Mouse (Mus musculus) embryonic facial prominence, embryonic 11.5 days (tissue): ENCODE results near the gene Rab6b. TPM values are rescaled to one million over a fixed set of nuclear protein-coding genes. Genes with fewer than 3 reads are reported as not detected.

Source experiments
- ATAC-seq: fragments of 200-750 bp; cut with Nextera tagmentation; replicated peaks from 2 replicates; pipeline ENCODE4 v1.8.0; 2017; ENCODE audit warnings: low read depth; ENCODE audit not compliant: insufficient number of reproducible peaks, low FRiP score, low TSS enrichment
- DNase-seq: peaks from one replicate; pipeline ENCODE4 v3.0.0-alpha.2; 2015; ENCODE audit warnings: low spot score
- H3K27ac ChIP-seq: fragments of 300-500 bp; sonication (generic); replicated peaks from 2 replicates; pipeline ENCODE4 v1.5.1; 2014; ENCODE audit warnings: mild to moderate bottlenecking, low read depth, low read length, control low read depth
- H3K27me3 ChIP-seq: fragments of 300-500 bp; sonication (generic); 2 replicates; pipeline ENCODE4 v1.6.1; 2014; ENCODE audit warnings: mild to moderate bottlenecking, low read length, moderate library complexity, mixed read lengths; ENCODE audit not compliant: control insufficient read depth, insufficient read depth
- H3K36me3 ChIP-seq: fragments of 300-500 bp; sonication (generic); replicated peaks from 2 replicates; pipeline ENCODE4 v1.6.1; 2014; ENCODE audit warnings: low read depth, mild to moderate bottlenecking, low read length, moderate library complexity, mixed read lengths; ENCODE audit not compliant: control insufficient read depth, insufficient read depth
- H3K4me1 ChIP-seq: fragments of 300-500 bp; sonication (generic); 2 replicates; pipeline ENCODE4 v1.6.1; 2014; ENCODE audit warnings: low read length, mixed read lengths; ENCODE audit not compliant: control insufficient read depth, insufficient read depth
- H3K4me2 ChIP-seq: fragments of 300-500 bp; sonication (generic); 2 replicates; pipeline ENCODE4 v1.6.1; 2014; ENCODE audit warnings: low read depth, mild to moderate bottlenecking, control low read depth, low read length, moderate library complexity
- H3K4me3 ChIP-seq: fragments of 300-500 bp; sonication (generic); 2 replicates; pipeline ENCODE4 v1.5.1; 2014; ENCODE audit warnings: low read depth, low read length, control low read depth
- H3K9ac ChIP-seq: fragments of 300-500 bp; sonication (generic); replicated peaks from 2 replicates; pipeline ENCODE4 v1.6.1; 2014; ENCODE audit warnings: mild to moderate bottlenecking, control low read depth, low read length
- H3K9me3 ChIP-seq: fragments of 300-500 bp; sonication (generic); replicated peaks from 2 replicates; pipeline ENCODE4 v1.6.1; 2016; ENCODE audit warnings: mild to moderate bottlenecking, low read length, inconsistent platforms, mixed read lengths; ENCODE audit not compliant: control insufficient read depth
- WGBS: fragments of 180-500 bp; shearing (Covaris S2); extraction: QIAGEN DNeasy Blood & Tissue Kit; methylation state at CpG from one replicate; pipeline ENCODE4 v1.1.7; 2014; 5-methylcytosine and 5-hydroxymethylcytosine counted together
- polyA plus RNA-seq: library from polyadenylated mRNA; unstranded; fragments of >200 nt; fragmentation: Nextera tagmentation; extraction: Ambion mirVana; gene quantifications from 2 replicates; pipeline ENCODE4 v1.2.1, GENCODE M21; 2014

Gene Rab6b
- polyA plus RNA-seq, 1 experiment from 2014 or later: 6.0 TPM

GRCm38 (mm10) chr9:103076836-103077531 is 34.6 kb upstream of the Rab6b start:
- H3K27ac ChIP-seq: no peak overlapping the region
- 81% methylated on average over 21 of the region's 21 CpGs for WGBS
- no peak overlapping the region for H3K9ac ChIP-seq
- DNase-seq: no peak
- H3K36me3 ChIP-seq: no peaks in the 10 kb centered on the region
- no peaks in the 10 kb centered on the region for H3K4me1 ChIP-seq
- H3K4me2 ChIP-seq: no peak overlapping the region
- H3K9me3 ChIP-seq: no peaks in the 10 kb centered on the region
- no peaks in the 10 kb centered on the region for H3K27me3 ChIP-seq
- no peak overlapping the region for H3K4me3 ChIP-seq
- no peak for ATAC-seq

DNA sequence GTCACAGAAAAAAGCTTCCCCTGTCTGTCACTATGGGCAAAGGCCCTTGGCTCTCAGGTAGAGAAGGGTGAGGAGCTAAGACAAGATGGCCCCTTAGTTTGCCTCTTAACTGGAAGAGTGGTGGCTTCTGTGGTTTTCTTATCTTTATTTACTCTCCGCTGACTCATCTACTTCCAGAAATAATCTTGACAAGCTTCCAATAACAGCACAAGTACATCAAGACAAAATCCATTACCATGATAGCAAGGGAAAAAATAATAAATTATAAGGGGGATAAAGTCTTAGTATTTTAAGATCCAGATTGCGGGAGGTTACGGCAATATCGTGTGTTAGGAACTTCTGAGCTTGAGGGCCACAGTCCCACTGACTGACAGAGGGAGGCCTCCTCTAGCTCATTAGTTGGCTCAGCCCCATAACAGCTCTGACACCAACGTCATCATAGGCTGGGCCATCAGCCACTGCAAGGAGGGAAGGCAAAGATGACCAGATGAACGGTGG is 33.3 kb upstream of the Rab6b start:
- DNase-seq (no peak), ATAC-seq (no peak)
- Histone ChIP-seq H3K9ac (no peak overlapping the region), H3K27me3 (no peaks in the 10 kb centered on the region), H3K27ac (no peak overlapping the region), H3K36me3 (no peaks in the 10 kb centered on the region), H3K4me3 (no peak overlapping the region), H3K4me2 (no peak overlapping the region), H3K9me3 (no peaks in the 10 kb centered on the region), H3K4me1 (no peaks in the 10 kb centered on the region)
- WGBS: 96% methylated on average over 6 of the region's 6 CpGs

GRCm38 (mm10) chr9:103080211-103080610 is 31.4 kb upstream of the Rab6b start:
- Histone ChIP-seq H3K9me3 (no peaks in the 10 kb centered on the region), H3K4me1 (no peaks in the 10 kb centered on the region), H3K4me2 (no peak overlapping the region), H3K4me3 (no peak overlapping the region), H3K9ac (no peak overlapping the region), H3K27me3 (no peaks in the 10 kb centered on the region), H3K36me3 (no peaks in the 10 kb centered on the region), H3K27ac (no peak overlapping the region)
- 89% methylated on average over 3 of the region's 3 CpGs for WGBS
- DNase-seq: no peak
- no peak for ATAC-seq

GRCm38 (mm10) chr9:103082246-103082975 is 29.2 kb upstream of the Rab6b start:
- no peaks in the 10 kb centered on the region for H3K4me1 ChIP-seq
- H3K36me3 ChIP-seq: no peaks in the 10 kb centered on the region
- no peak overlapping the region for H3K27ac ChIP-seq

DNA sequence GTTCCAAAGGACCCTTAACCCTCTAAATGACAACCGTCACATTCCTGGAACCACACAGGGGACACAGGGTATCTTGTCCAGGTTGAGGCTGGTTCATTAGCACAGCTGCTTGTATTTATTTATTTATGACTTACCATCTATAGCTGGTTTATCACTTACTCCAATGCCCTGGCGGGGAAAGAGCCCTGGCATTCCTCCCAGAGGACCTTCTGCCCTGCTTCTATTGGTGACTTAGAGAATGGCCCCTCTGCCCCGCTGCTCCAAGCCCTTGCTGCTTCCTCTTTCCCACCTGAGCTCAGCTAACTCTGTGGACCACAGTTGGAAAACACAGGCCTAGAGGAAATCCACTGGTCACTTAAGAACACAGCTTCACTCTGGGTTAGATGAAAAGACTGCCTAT is 28.2 kb upstream of the Rab6b start:
- H3K36me3 ChIP-seq: no peaks in the 10 kb centered on the region
- WGBS: 66% methylated on average over 3 of the region's 3 CpGs
- H3K27ac ChIP-seq: no peak overlapping the region
- no peak overlapping the region for H3K4me2 ChIP-seq
- no peaks in the 10 kb centered on the region for H3K27me3 ChIP-seq
- H3K9me3 ChIP-seq: no peaks in the 10 kb centered on the region
- no peak overlapping the region for H3K4me3 ChIP-seq
- no peak overlapping the region for H3K9ac ChIP-seq
- no peaks in the 10 kb centered on the region for H3K4me1 ChIP-seq
- ATAC-seq: no peak
- no peak for DNase-seq

More at GRCm38 (mm10) chr9:103082246-103082975, 29.2 kb upstream of the Rab6b start:
- Histone ChIP-seq H3K27me3 (no peaks in the 10 kb centered on the region), H3K4me3 (no peak overlapping the region), H3K9ac (no peak overlapping the region), H3K9me3 (no peaks in the 10 kb centered on the region), H3K4me2 (no peak overlapping the region)
- DNase-seq (no peak), ATAC-seq (no peak)
- WGBS: 79% methylated on average over 8 of the region's 8 CpGs

DNA sequence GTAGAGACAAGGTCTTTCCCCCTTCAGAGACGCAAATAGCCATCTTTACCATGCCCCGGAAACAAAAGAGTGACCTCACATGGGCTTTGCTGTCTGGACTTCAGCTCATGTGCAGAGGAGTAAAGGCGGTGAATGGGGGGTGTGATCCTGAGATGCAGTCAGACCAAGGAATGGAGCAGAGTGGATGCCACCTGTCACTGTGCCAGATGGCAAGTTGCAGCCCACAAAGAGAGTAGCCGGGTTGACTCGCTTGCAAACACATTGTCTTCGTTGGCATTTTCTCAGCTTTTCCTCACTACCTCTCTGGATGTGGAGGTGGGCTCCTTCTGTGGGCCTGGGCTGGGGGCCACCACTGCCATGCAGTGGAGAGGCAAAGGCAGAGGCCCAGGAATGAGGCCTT is 24.9 kb upstream of the Rab6b start:
- WGBS: 92% methylated on average over 6 of the region's 6 CpGs
- H3K27me3 ChIP-seq: no peaks in the 10 kb centered on the region
- DNase-seq: no peak
- no peaks in the 10 kb centered on the region for H3K4me1 ChIP-seq
- no peak for ATAC-seq
- H3K27ac ChIP-seq: no peak overlapping the region
- H3K4me2 ChIP-seq: no peak overlapping the region
- no peaks in the 10 kb centered on the region for H3K36me3 ChIP-seq
- no peak overlapping the region for H3K4me3 ChIP-seq
- no peak overlapping the region for H3K9ac ChIP-seq
- no peaks in the 10 kb centered on the region for H3K9me3 ChIP-seq

DNA sequence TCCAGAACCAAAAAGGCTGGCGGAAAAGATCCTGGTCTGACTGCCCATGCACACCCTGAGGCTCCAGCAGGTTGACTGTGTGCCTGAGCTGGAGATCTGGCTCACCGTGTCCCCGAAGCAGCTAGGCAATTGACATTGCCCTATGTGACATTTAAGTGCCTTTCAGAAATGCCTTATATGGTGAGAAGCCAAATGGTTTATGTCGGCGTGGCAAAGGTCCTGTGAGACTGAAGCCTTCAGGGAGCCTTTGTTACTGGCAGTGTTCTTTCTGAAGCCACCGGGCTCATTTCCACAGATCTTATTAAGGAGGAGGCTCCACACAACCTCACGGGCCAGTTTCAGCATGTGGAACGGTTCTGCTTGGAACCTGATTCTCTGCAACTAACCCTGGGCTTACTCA is 24.3 kb upstream of the Rab6b start:
- no peaks in the 10 kb centered on the region for H3K9me3 ChIP-seq
- H3K4me3 ChIP-seq: no peak overlapping the region
- H3K9ac ChIP-seq: no peak overlapping the region
- H3K4me1 ChIP-seq: no peaks in the 10 kb centered on the region
- no peaks in the 10 kb centered on the region for H3K36me3 ChIP-seq
- no peaks in the 10 kb centered on the region for H3K27me3 ChIP-seq
- ATAC-seq: no peak
- no peak for DNase-seq
- no peak overlapping the region for H3K4me2 ChIP-seq
- no peak overlapping the region for H3K27ac ChIP-seq
- WGBS: 72% methylated on average over 8 of the region's 8 CpGs

DNA sequence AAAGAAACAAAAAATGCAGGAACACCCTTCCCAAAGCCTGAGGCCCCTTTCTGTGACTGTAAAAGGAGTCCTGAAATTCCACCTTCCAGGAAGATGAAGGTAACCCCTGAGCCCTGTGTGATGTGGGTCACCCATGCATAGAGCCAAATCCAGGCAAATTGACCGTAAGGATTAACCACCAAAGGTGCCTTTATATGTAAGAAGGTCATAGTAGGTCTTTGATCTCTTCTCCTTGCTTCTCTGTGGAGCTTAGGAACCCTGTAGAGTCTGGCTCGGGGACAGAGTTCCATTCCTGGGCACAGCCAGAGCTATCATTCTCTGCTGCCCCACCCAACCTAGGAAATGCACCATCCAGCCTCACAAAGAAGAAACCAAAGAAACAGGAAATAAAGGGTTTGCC is 22.9 kb upstream of the Rab6b start:
- WGBS: 66% methylated on average over 2 of the region's 2 CpGs
- no peak overlapping the region for H3K27ac ChIP-seq
- DNase-seq (no peak), ATAC-seq (no peak)
- H3K9me3 ChIP-seq: no peaks in the 10 kb centered on the region
- no peaks in the 10 kb centered on the region for H3K27me3 ChIP-seq
- no peaks in the 10 kb centered on the region for H3K36me3 ChIP-seq
- H3K9ac ChIP-seq: no peak overlapping the region
- H3K4me3 ChIP-seq: no peak overlapping the region
- H3K4me1 ChIP-seq: no peaks in the 10 kb centered on the region
- no peak overlapping the region for H3K4me2 ChIP-seq
